Mouse (Mus musculus) brain, embryonic 14.5 days (tissue): Measurements from ENCODE around the gene Mns1.

Experiments
- CTCF ChIP-seq: fragments of 200-500 bp; IDR thresholded peaks from 2 replicates; pipeline ENCODE4 v1.5.1; 2012; ENCODE audit warnings: inconsistent platforms, mild to moderate bottlenecking, moderate library complexity, borderline replicate concordance; ENCODE audit not compliant: insufficient read depth, insufficient read length; ENCODE audit errors: extremely low read depth
- POLR2A ChIP-seq: fragments of 200-500 bp; IDR thresholded peaks from 2 replicates; pipeline ENCODE4 v1.6.1; 2012; ENCODE audit warnings: mild to moderate bottlenecking, inconsistent platforms, borderline replicate concordance; ENCODE audit not compliant: poor library complexity, insufficient read depth, insufficient read length, severe bottlenecking; ENCODE audit errors: extremely low read depth

DNA sequence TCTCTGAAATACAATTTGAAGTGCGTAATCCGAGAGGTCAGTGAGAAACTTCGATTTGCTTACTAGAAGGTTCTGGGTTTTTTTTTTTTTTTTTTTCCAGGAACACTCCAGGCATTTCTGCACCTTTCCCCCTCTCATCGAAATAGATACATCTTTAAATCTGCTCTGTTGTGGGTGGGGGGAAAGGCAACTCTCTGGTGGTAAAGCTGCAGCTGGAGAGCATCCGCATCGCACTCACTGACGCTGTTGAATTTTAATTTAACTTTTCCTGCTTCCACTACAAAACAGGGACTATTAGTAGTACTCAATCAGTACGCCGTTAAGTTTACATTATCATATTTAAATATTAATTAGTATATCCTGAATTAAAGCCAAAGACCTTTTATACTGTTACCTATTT, 938 bp downstream of the Mns1 start:
- no peak for TF ChIP-seq CTCF
- no peak for TF ChIP-seq POLR2A
